Mouse (Mus musculus): ENCODE results near the gene 4933409G03Rik. TPM values are rescaled to one million over a fixed set of nuclear protein-coding genes. Genes with fewer than 3 reads are reported as not detected.

The 4933409G03Rik gene
- total RNA-seq (2012; rRNA removed) (not detected in 2 replicates), total RNA-seq (2014; rRNA removed) (not detected in 2 replicates), polyA plus RNA-seq (2012; ENCODE audit: insufficient read length, low read depth) (not detected in 2 replicates)

DNA sequence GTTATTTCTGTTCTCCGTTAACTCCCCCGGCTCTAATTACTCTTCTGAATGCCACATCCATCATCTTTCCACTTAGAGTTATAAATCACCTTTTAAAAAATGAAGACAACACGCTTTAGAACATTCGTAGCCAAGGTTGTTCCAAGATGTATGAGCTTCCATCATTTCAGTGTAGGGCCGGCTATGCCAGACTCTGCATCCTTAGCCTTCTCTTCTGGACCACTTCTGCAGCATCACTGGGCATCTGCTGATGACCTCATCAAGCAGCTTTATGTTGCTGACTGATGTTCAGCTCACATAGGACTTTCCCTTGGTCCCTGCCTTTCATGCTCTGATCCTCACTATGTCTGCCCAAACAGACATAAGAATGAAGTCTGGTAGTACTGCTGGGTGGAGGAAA, at the start of gene 4933409G03Rik:
TSS of gene 4933409G03Rik (plus strand) at position 301 of the 400 bp plus-strand sequence.
- Histone ChIP-seq H3K36me3 (replicated peaks in 1 of 2; ENCODE audit: control insufficient read depth in 1 of 2, insufficient read depth in 1 of 2, low read length in 1 of 2) (no peaks in the 10 kb centered on the region), H3K4me3 (replicated peaks in 1 of 3; ENCODE audit: low read depth in 2 of 3, low read length in 2 of 3, poor library complexity in 1 of 3) (no peak within 1 kb of the TSS), H3K4me1 (ENCODE audit: control insufficient read depth in 1 of 2, insufficient read depth in 2 of 2) (no peaks in the 10 kb centered on the region), H3K9me3 (replicated peaks; ENCODE audit: low read length) (peaks cover 41% of the 10 kb centered on the region), H3K9ac (ENCODE audit: insufficient read depth, low read depth) (no peak within 1 kb of the TSS), H3K27me3 (replicated peaks) (no peaks in the 10 kb centered on the region), H3K4me2 (ENCODE audit: insufficient read depth, low read depth, poor library complexity, severe bottlenecking) (no peak within 1 kb of the TSS), H3K79me2 (replicated peaks; ENCODE audit: control insufficient read depth, extremely low read depth, insufficient read depth, poor library complexity, severe bottlenecking) (no peaks in the 10 kb centered on the region), H3K27ac (ENCODE audit: insufficient read depth, low read depth) (no peak within 1 kb of the TSS)
- no peak for DNase-seq (ENCODE audit: extremely low read depth)
- in situ Hi-C loops (cut with MboI; ENCODE audit: low pct_ligation_motif_present, low pct_unique_long_range_greater_than_20kb, low sequenced_read_pairs) (no loop called here), dilution Hi-C loops (cut with MboI; ENCODE audit: extremely low pct_ligation_motif_present, extremely low pct_unique_long_range_greater_than_20kb, low sequenced_read_pairs) (no loop called here)
- TF ChIP-seq MAX (IDR thresholded peaks at IDR 0.05; ENCODE audit: low read length) (no peak), USF2 (conservative IDR thresholded peaks at IDR 0.05; ENCODE audit: low read depth, low read length) (no peak), ZC3H11A (IDR thresholded peaks at IDR 0.05; ENCODE audit: low read depth, low read length) (no peak), EP300 (IDR thresholded peaks at IDR 0.05; ENCODE audit: low read length) (no peak)

GRCm38 (mm10) chr2:68544190-68544589, 38.0 kb upstream of the 4933409G03Rik start:
- DNase-seq (ENCODE audit: extremely low read depth), result no peak
- in situ Hi-C loops (cut with MboI; ENCODE audit: low pct_ligation_motif_present, low pct_unique_long_range_greater_than_20kb, low sequenced_read_pairs) (no loop called here), dilution Hi-C loops (cut with MboI; ENCODE audit: extremely low pct_ligation_motif_present, extremely low pct_unique_long_range_greater_than_20kb, low sequenced_read_pairs) (no loop called here)
- peaks cover 31% of the 10 kb centered on the region for H3K9me3 ChIP-seq (replicated peaks; ENCODE audit: low read length)
- H3K27me3 ChIP-seq (replicated peaks), result no peaks in the 10 kb centered on the region
- H3K4me3 ChIP-seq (replicated peaks in 1 of 3; ENCODE audit: low read depth in 2 of 3, low read length in 2 of 3, poor library complexity in 1 of 3), result no peak overlapping the region
- H3K4me1 ChIP-seq (ENCODE audit: control insufficient read depth in 1 of 2, insufficient read depth in 2 of 2), result no peaks in the 10 kb centered on the region
- TF ChIP-seq ETS1 (conservative IDR thresholded peaks at IDR 0.05; ENCODE audit: low read depth, low read length) (no peak), ZMIZ1 (IDR thresholded peaks at IDR 0.05; ENCODE audit: low read depth, low read length) (no peak), NRF1 (IDR thresholded peaks at IDR 0.05; ENCODE audit: low read depth, low read length) (no peak), ZKSCAN1 (IDR thresholded peaks at IDR 0.05; ENCODE audit: borderline replicate concordance, low read depth, low read length) (no peak), POLR2A (IDR thresholded peaks at IDR 0.05; ENCODE audit: low read depth, low read length) (no peak), MAZ (IDR thresholded peaks at IDR 0.05; ENCODE audit: low read depth, low read length) (no peak), CTCF (conservative IDR thresholded peaks at IDR 0.05 in 1 of 2, IDR thresholded peaks at IDR 0.05 in 1 of 2; ENCODE audit: low read depth in 2 of 2, low read length in 2 of 2) (no peak), KAT2A (IDR thresholded peaks at IDR 0.05; ENCODE audit: insufficient replicate concordance, low read length) (no peak), USF2 (conservative IDR thresholded peaks at IDR 0.05; ENCODE audit: low read depth, low read length) (no peak), CHD1 (IDR thresholded peaks at IDR 0.05; ENCODE audit: low read depth, low read length) (no peak), TBP (conservative IDR thresholded peaks at IDR 0.05; ENCODE audit: low read depth, low read length) (no peak), E2F4 (IDR thresholded peaks at IDR 0.05; ENCODE audit: insufficient replicate concordance, low read depth, low read length) (no peak), MAX (IDR thresholded peaks at IDR 0.05; ENCODE audit: low read length) (no peak)
- H3K27ac ChIP-seq (ENCODE audit: insufficient read depth, low read depth), result no peak overlapping the region
- no peak overlapping the region for H3K4me2 ChIP-seq (ENCODE audit: insufficient read depth, low read depth, poor library complexity, severe bottlenecking)
- no peak overlapping the region for H3K9ac ChIP-seq (ENCODE audit: insufficient read depth, low read depth)
- no peaks in the 10 kb centered on the region for H3K79me2 ChIP-seq (replicated peaks; ENCODE audit: control insufficient read depth, extremely low read depth, insufficient read depth, poor library complexity, severe bottlenecking)
- H3K36me3 ChIP-seq (replicated peaks in 1 of 2; ENCODE audit: control insufficient read depth in 1 of 2, insufficient read depth in 1 of 2, low read length in 1 of 2), result no peaks in the 10 kb centered on the region
